Mouse (Mus musculus) liver, embryonic 13.5 days (tissue): ENCODE results near the gene Rbl2. TPM values are rescaled to one million over a fixed set of nuclear protein-coding genes. Genes with fewer than 3 reads are reported as not detected.

Source experiments
- ATAC-seq: fragments of 200-750 bp; cut with Nextera tagmentation; 2 replicates; pipeline ENCODE4 v1.8.0; 2017; ENCODE audit warnings: low read depth, mild to moderate bottlenecking, moderate number of reproducible peaks, moderate library complexity
- DNase-seq: peaks from one replicate; pipeline ENCODE4 v3.0.0; 2022
- H3K27ac ChIP-seq: fragments of 300-500 bp; sonication (generic); 2 replicates; pipeline ENCODE4 v1.5.1; 2015; ENCODE audit warnings: moderate library complexity, mild to moderate bottlenecking, inconsistent platforms
- H3K27me3 ChIP-seq: fragments of 300-500 bp; sonication (generic); 2 replicates; pipeline ENCODE4 v1.6.1; 2015; ENCODE audit warnings: mild to moderate bottlenecking, inconsistent platforms
- H3K36me3 ChIP-seq: fragments of 300-500 bp; sonication (generic); 2 replicates; pipeline ENCODE4 v1.6.1; 2015; ENCODE audit warnings: mild to moderate bottlenecking, inconsistent platforms
- H3K4me1 ChIP-seq: fragments of 300-500 bp; sonication (generic); replicated peaks from 2 replicates; pipeline ENCODE4 v1.6.1; 2015; ENCODE audit warnings: inconsistent platforms
- H3K4me2 ChIP-seq: fragments of 300-500 bp; sonication (generic); 2 replicates; pipeline ENCODE4 v1.6.1; 2015; ENCODE audit warnings: inconsistent platforms, mild to moderate bottlenecking, moderate library complexity
- H3K4me3 ChIP-seq: fragments of 300-500 bp; sonication (generic); replicated peaks from 2 replicates; pipeline ENCODE4 v1.5.1; 2015; ENCODE audit warnings: mild to moderate bottlenecking, inconsistent platforms
- H3K9ac ChIP-seq: fragments of 300-500 bp; sonication (generic); 2 replicates; pipeline ENCODE4 v1.6.1; 2015; ENCODE audit warnings: mild to moderate bottlenecking, inconsistent platforms
- H3K9me3 ChIP-seq: fragments of 300-500 bp; sonication (generic); replicated peaks from 2 replicates; pipeline ENCODE4 v1.6.1; 2016; ENCODE audit warnings: inconsistent platforms
- WGBS: fragments of 180-500 bp; shearing (Covaris S2); methylation state at CpG from one replicate; pipeline ENCODE4 v1.1.7; 2015; ENCODE audit not compliant: insufficient replicate concordance; 5-methylcytosine and 5-hydroxymethylcytosine counted together
- polyA plus RNA-seq: library from polyadenylated mRNA; unstranded; fragments of >200 nt; fragmentation: Nextera tagmentation; extraction: Ambion mirVana; gene quantifications from 2 replicates; pipeline ENCODE4 v1.2.1, GENCODE M21; 2015

Rbl2 gene
- 5.0 and 7.4 TPM in 2 replicates for polyA plus RNA-seq

- peak; percentile 94 for ATAC-seq
- no peaks in the 10 kb centered on the region for H3K27me3 ChIP-seq
- H3K4me2 ChIP-seq: peak within 1 kb of the TSS; percentile 79
- H3K4me1 ChIP-seq: peaks cover 27% of the 10 kb centered on the region
- peak within 1 kb of the TSS; percentile 88 for H3K27ac ChIP-seq
- peak within 1 kb of the TSS; percentile 89 for H3K9ac ChIP-seq
- peak within 1 kb of the TSS; percentile 91 for H3K4me3 ChIP-seq
- H3K9me3 ChIP-seq: no peaks in the 10 kb centered on the region
- 0 out of 2 replicates have a peak, but pooled peaks cover 3% of the 10 kb centered on the region for H3K36me3 ChIP-seq
- 1% methylated on average over 25 of the region's 25 CpGs for WGBS
- peak; percentile 89 for DNase-seq
These were observed at the start of gene Rbl2 for GRCm38 (mm10) chr8:91069834-91070233. TSS of gene Rbl2 (plus strand) at chr8:91070057.

DNA sequence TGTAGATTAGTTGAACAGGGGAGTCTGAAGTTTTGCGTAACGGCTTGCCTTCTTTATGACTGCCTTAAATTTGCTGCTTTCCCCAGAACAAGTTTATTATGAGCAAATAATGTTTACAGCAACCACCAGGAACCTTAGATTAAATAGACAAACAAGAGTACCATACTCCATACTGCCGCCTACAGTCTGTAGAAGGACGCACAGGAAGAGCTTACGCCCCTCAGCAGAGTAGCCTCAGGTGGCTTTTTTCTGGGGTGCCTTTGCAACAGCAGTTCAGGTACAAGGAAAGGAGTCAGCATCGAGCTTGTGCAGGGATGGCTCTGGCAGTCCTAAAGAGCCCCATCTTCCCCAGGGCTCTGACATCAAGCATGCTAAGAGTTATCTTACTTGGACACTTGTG is 35.4 kb upstream of the Rbl2 start:
- ATAC-seq: no peak
- Histone ChIP-seq H3K9me3 (no peaks in the 10 kb centered on the region), H3K4me2 (no peak overlapping the region), H3K27me3 (no peaks in the 10 kb centered on the region), H3K4me1 (no peaks in the 10 kb centered on the region), H3K36me3 (peaks cover 60% of the 10 kb centered on the region), H3K9ac (no peak overlapping the region), H3K4me3 (no peak overlapping the region), H3K27ac (no peak overlapping the region)
- no peak for DNase-seq
- 79% methylated on average over 6 of the region's 6 CpGs for WGBS

GRCm38 (mm10) chr8:91036905-91037304 is 33.0 kb upstream of the Rbl2 start:
- Histone ChIP-seq H3K27ac (no peak overlapping the region), H3K36me3 (peaks cover 67% of the 10 kb centered on the region), H3K4me1 (no peaks in the 10 kb centered on the region), H3K9ac (no peak overlapping the region), H3K27me3 (no peaks in the 10 kb centered on the region), H3K4me3 (no peak overlapping the region), H3K9me3 (no peaks in the 10 kb centered on the region), H3K4me2 (no peak overlapping the region)
- DNase-seq (no peak), ATAC-seq (no peak)
- WGBS: 63% methylated on average over 6 of the region's 6 CpGs

DNA sequence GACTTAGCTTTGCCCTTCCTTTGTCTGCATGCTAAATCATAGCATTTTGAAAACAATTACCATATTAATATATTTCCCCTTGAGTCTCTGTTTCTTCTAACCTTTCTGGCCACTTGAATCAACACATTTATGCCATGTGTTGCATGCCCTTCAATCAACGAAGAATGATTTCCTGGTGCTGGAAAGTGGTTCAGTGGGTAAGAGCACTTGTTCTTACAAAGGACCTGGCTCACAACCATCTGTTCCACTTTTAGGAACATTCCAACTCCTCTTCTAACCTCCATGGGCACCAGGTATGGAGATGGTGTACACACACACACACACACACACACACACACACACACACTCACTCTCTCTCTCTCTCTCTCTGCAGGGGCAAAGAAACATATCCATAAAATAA is 31.2 kb upstream of the Rbl2 start:
- H3K36me3 ChIP-seq: peaks cover 72% of the 10 kb centered on the region

DNA sequence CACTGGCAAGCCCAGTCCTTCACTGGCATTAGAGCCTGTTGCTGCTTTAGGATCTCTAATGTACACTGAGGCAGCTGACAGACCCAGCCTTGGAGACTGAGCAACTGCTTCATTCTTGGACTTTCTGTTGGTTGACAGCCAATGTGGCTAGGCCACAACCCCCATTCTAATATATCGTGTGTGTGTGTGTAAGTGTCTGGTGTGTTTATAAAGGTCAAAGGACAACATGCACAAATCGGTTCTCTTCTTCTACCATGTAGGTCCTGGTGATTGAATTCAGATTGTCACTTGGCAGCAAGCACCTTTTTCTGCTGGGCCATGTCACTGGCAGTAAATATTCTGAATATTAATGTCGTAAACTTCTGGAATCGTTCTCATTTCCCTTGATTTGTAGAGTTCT is 23.5 kb upstream of the Rbl2 start:
- Histone ChIP-seq H3K9me3 (no peaks in the 10 kb centered on the region), H3K36me3 (peaks cover 52% of the 10 kb centered on the region), H3K27ac (no peak overlapping the region), H3K9ac (no peak overlapping the region), H3K4me2 (no peak overlapping the region), H3K4me1 (no peaks in the 10 kb centered on the region), H3K4me3 (no peak overlapping the region), H3K27me3 (no peaks in the 10 kb centered on the region)
- DNase-seq: no peak
- ATAC-seq: no peak
- WGBS: 79% methylated on average over 4 of the region's 4 CpGs

More for the DNA sequence above, 31.2 kb upstream of the Rbl2 start:
- H3K4me2 ChIP-seq: no peak overlapping the region
- DNase-seq: no peak
- no peak overlapping the region for H3K9ac ChIP-seq
- ATAC-seq: no peak
- no peak overlapping the region for H3K27ac ChIP-seq
- no peaks in the 10 kb centered on the region for H3K27me3 ChIP-seq
- no peaks in the 10 kb centered on the region for H3K9me3 ChIP-seq
- 80% methylated on average over 1 of the region's 1 CpGs for WGBS
- no peak overlapping the region for H3K4me3 ChIP-seq
- H3K4me1 ChIP-seq: no peaks in the 10 kb centered on the region

- Histone ChIP-seq H3K9ac (no peak overlapping the region), H3K27ac (no peak overlapping the region), H3K4me3 (no peak overlapping the region), H3K27me3 (no peaks in the 10 kb centered on the region), H3K4me1 (no peaks in the 10 kb centered on the region), H3K9me3 (no peaks in the 10 kb centered on the region), H3K36me3 (peaks cover 24% of the 10 kb centered on the region), H3K4me2 (no peak overlapping the region)
- DNase-seq (no peak), ATAC-seq (no peak)
- 60% methylated on average over 8 of the region's 8 CpGs for WGBS
These were observed 18.8 kb upstream of the Rbl2 start for GRCm38 (mm10) chr8:91051037-91051436.

DNA sequence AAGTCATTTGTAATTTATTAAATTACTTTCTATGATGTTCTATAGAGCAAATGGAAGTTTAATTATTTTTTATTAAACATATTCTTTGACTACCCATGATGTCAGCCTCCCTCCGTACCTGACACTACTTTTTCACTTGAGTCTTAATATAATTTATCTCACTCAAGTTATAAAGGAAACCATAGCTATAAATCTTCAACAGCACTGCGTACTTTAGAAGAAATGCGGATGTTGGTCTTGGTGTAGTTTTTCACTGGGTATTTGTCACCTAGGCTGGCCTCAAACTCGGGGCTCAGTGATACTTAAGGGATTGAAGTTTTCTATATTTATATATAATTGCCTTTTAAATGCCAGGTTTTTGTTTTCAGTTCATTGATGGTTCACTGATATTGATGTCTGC is 15.4 kb upstream of the Rbl2 start:
- WGBS: 77% methylated on average over 4 of the region's 4 CpGs

DNA sequence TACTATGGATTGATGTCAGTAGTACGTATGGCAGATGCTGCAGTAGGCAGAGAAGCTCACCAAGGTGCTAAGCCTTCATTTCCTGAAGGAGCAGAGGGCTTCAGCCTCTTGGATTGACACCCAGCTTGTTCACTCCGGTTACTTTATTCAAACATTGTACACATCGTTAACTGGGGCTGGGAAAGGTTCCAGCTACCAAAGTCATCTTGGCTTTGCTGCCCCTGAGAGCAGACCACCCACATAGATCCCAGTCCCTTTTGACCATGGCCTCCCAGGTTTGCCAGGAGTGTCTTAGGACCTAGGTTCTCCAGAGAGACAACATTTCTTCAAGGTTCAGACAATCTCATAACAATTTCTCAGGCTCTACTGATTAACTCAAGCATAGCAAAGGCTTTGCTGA is 13.0 kb upstream of the Rbl2 start:
- Histone ChIP-seq H3K36me3 (0 out of 2 replicates have a peak, but pooled peaks cover under 1% of the 10 kb centered on the region), H3K27ac (no peak overlapping the region), H3K4me1 (peaks cover 13% of the 10 kb centered on the region), H3K4me2 (no peak overlapping the region), H3K9ac (no peak overlapping the region), H3K9me3 (no peaks in the 10 kb centered on the region), H3K27me3 (no peaks in the 10 kb centered on the region), H3K4me3 (no peak overlapping the region)
- WGBS: 67% methylated on average over 3 of the region's 3 CpGs
- DNase-seq: no peak
- no peak for ATAC-seq

More for the DNA sequence above, 15.4 kb upstream of the Rbl2 start:
- H3K4me1 ChIP-seq: no peaks in the 10 kb centered on the region
- H3K4me3 ChIP-seq: no peak overlapping the region
- ATAC-seq (no peak), DNase-seq (no peak)
- no peaks in the 10 kb centered on the region for H3K27me3 ChIP-seq
- H3K9me3 ChIP-seq: no peaks in the 10 kb centered on the region
- no peak overlapping the region for H3K9ac ChIP-seq
- peaks cover 17% of the 10 kb centered on the region for H3K36me3 ChIP-seq
- no peak overlapping the region for H3K4me2 ChIP-seq
- no peak overlapping the region for H3K27ac ChIP-seq

- H3K4me3 ChIP-seq: no peak overlapping the region
- H3K4me2 ChIP-seq: no peak overlapping the region
- no peak for DNase-seq
- no peak overlapping the region for H3K27ac ChIP-seq
- no peak overlapping the region for H3K9ac ChIP-seq
- no peaks in the 10 kb centered on the region for H3K36me3 ChIP-seq
- H3K9me3 ChIP-seq: no peaks in the 10 kb centered on the region
- H3K4me1 ChIP-seq: peaks cover 13% of the 10 kb centered on the region
- H3K27me3 ChIP-seq: no peaks in the 10 kb centered on the region
- no peak for ATAC-seq
These were observed 10.7 kb upstream of the Rbl2 start for GRCm38 (mm10) chr8:91059086-91059578.

DNA sequence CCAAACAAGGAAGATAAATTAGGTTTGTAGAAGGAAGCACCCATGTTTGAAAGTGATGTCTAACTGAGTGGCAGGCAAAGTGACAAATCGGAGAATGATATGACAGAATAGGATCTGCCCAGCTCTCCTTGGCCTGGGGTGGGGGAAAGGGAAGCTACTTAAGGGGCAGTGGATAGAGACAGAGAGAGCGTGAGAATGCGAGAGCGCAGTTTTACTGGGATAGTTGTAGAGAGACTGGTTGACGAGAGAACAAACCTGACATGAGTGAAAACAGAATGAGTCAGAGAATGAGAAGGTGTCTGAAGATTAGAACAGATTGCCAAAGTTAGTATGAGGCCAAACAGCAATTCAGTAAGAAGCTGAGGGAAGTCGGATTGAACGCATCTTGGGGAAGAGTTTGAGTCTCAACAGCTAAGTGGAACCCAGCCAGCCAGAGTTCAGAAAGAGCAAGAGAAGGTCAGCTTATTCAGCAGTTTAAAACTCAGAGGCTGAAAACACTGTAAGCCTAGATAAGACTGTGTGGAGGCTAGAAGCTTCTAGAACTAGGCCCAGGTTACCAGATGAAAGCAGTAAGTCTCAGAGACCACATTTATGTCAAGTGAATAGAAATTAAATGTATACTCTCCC is 9.9 kb upstream of the Rbl2 start:
- Histone ChIP-seq H3K4me1 (peaks cover 14% of the 10 kb centered on the region), H3K36me3 (no peaks in the 10 kb centered on the region), H3K9me3 (no peaks in the 10 kb centered on the region), H3K27ac (no peak overlapping the region), H3K27me3 (no peaks in the 10 kb centered on the region), H3K4me3 (no peak overlapping the region), H3K4me2 (peak overlapping the region; percentile 53; the same call in 1 of the 2 replicates), H3K9ac (no peak overlapping the region)
- WGBS: 73% methylated on average over 7 of the region's 7 CpGs
- no peak for DNase-seq
- peak; percentile 24; the same call in 1 of the 2 replicates for ATAC-seq

- ATAC-seq (peak; percentile 88), DNase-seq (peak; percentile 70)
- H3K9me3 ChIP-seq: no peaks in the 10 kb centered on the region
- no peaks in the 10 kb centered on the region for H3K36me3 ChIP-seq
- 56% methylated on average over 19 of the region's 19 CpGs for WGBS
- H3K4me2 ChIP-seq: peak overlapping the region; percentile 53
- peak overlapping the region; percentile 35 for H3K4me3 ChIP-seq
- H3K4me1 ChIP-seq: peaks cover 20% of the 10 kb centered on the region
- H3K27ac ChIP-seq: no peak overlapping the region
- no peaks in the 10 kb centered on the region for H3K27me3 ChIP-seq
- H3K9ac ChIP-seq: peak overlapping the region; percentile 43; the same call in 1 of the 2 replicates
These were observed 9.0 kb upstream of the Rbl2 start for GRCm38 (mm10) chr8:91060555-91061471.
